ENCODE assay signal across 9 mouse cellular contexts in genomic region chr6:5802124-5802839, GRCm38 (mm10).
DNase-seq lines count a peak whose midpoint lies in the region; ATAC-seq and TF ChIP-seq lines count a peak whose summit lies in the region.
"Had no signal": no experiment of that assay in that cellular context is flagged by ENCODE, and none has a peak within 500 bp of the region (broad histone marks: within the 10 kb centered on the region; RNA-seq: fewer than 3 reads in every experiment).

No protein-coding gene starts in this region.

- in situ Hi-C loops in CH12.LX (cut with MboI; ENCODE audit: low pct_ligation_motif_present, low pct_unique_long_range_greater_than_20kb, low sequenced_read_pairs), result loop anchor here (5.0 kb wide), 1 partner anchor 160 kb away; no protein-coding TSS in a partner anchor

- peak; percentile 85 for ATAC-seq in hindbrain, postnatal 0 days

- dilution Hi-C loops in CH12.LX (cut with MboI; ENCODE audit: extremely low pct_ligation_motif_present, extremely low pct_unique_long_range_greater_than_20kb, low sequenced_read_pairs), result no loop called here

- TF ChIP-seq RAD21 in CH12.LX (IDR thresholded peaks at IDR 0.05; ENCODE audit: low read depth, low read length), result peak; percentile 75

- TF ChIP-seq CTCF in CH12.LX (conservative IDR thresholded peaks at IDR 0.05 in 1 of 2, IDR thresholded peaks at IDR 0.05 in 1 of 2; ENCODE audit: low read depth in 2 of 2, low read length in 2 of 2), result peak; percentile 23 to 79; a peak in 3 of 4 replicates
- peak; percentile 73 for TF ChIP-seq CTCF in hindbrain, postnatal 0 days (IDR thresholded peaks at IDR 0.05; ENCODE audit: low read depth)

- H3K4me1 ChIP-seq in heart, embryonic 10.5 days, result no peaks in the 10 kb centered on the region
- no peaks in the 10 kb centered on the region for H3K4me1 ChIP-seq in CH12.LX (ENCODE audit: control insufficient read depth in 1 of 2, insufficient read depth in 2 of 2)
- no peaks in the 10 kb centered on the region for H3K4me1 ChIP-seq in hindbrain, postnatal 0 days (ENCODE audit: insufficient read depth, low read length)

- DNase-seq in heart, adult 8-10 months (ENCODE audit: low spot score), result peak; percentile 52
- no peak for DNase-seq in heart, embryonic 10.5 days (ENCODE audit: low spot score)
- DNase-seq in CH12.LX (ENCODE audit: extremely low read depth), result peak; percentile 60
- DNase-seq in cerebellum, adult 8-10 months, result peak; percentile 36
- peak; percentile 89 for DNase-seq in hindbrain, postnatal 0 days (ENCODE audit: low spot score)
- peak; percentile 69 for DNase-seq in mesoderm, embryonic 11.5 days (ENCODE audit: low read depth, low spot score)
- no peak for DNase-seq in frontal cortex, postnatal 14 days (ENCODE audit: low spot score in 2 of 2)
- no peak for DNase-seq in urinary bladder, postnatal 10 days (ENCODE audit: low spot score)

- no peaks in the 10 kb centered on the region for H3K9me3 ChIP-seq in heart, embryonic 10.5 days
- no peaks in the 10 kb centered on the region for H3K9me3 ChIP-seq in CH12.LX (replicated peaks; ENCODE audit: low read length)
- no peaks in the 10 kb centered on the region for H3K9me3 ChIP-seq in hindbrain, postnatal 0 days (ENCODE audit: low read length)
- H3K9me3 ChIP-seq: megakaryocyte, embryonic 14.5 days had no signal

- no peak overlapping the region for H3K4me2 ChIP-seq in CH12.LX (ENCODE audit: insufficient read depth, low read depth, poor library complexity, severe bottlenecking)
- no peak overlapping the region for H3K4me2 ChIP-seq in hindbrain, postnatal 0 days (ENCODE audit: low read depth, low read length)

- TF ChIP-seq EP300 in CH12.LX (IDR thresholded peaks at IDR 0.05; ENCODE audit: low read length), result no peak

- no peak overlapping the region for H3K9ac ChIP-seq in CH12.LX (ENCODE audit: insufficient read depth, low read depth)
- no peak overlapping the region for H3K9ac ChIP-seq in hindbrain, postnatal 0 days (replicated peaks; ENCODE audit: low read length)

- H3K4me3 ChIP-seq in heart, embryonic 10.5 days, result no peak overlapping the region
- H3K4me3 ChIP-seq in CH12.LX (replicated peaks in 1 of 3; ENCODE audit: low read depth in 2 of 3, low read length in 2 of 3, poor library complexity in 1 of 3), result no peak overlapping the region
- H3K4me3 ChIP-seq in hindbrain, postnatal 0 days (ENCODE audit: low read length), result no peak overlapping the region
- H3K4me3 ChIP-seq: megakaryocyte, embryonic 14.5 days had no signal

- H3K27ac ChIP-seq in heart, embryonic 10.5 days, result no peak overlapping the region
- H3K27ac ChIP-seq in CH12.LX (ENCODE audit: insufficient read depth, low read depth), result no peak overlapping the region
- no peak overlapping the region for H3K27ac ChIP-seq in hindbrain, postnatal 0 days

- WGBS in heart, embryonic 10.5 days, result 50% methylated on average over 6 of the region's 6 CpGs
- 56% methylated on average over 6 of the region's 6 CpGs for WGBS in hindbrain, postnatal 0 days

- TF ChIP-seq POLR2A in CH12.LX (IDR thresholded peaks at IDR 0.05; ENCODE audit: low read depth, low read length), result no peak

- H3K27me3 ChIP-seq in heart, embryonic 10.5 days (ENCODE audit: insufficient read depth, poor library complexity, severe bottlenecking), result no peaks in the 10 kb centered on the region
- no peaks in the 10 kb centered on the region for H3K27me3 ChIP-seq in CH12.LX (replicated peaks)
- no peaks in the 10 kb centered on the region for H3K27me3 ChIP-seq in hindbrain, postnatal 0 days (ENCODE audit: insufficient read depth, low read length)
- H3K27me3 ChIP-seq: megakaryocyte, embryonic 14.5 days had no signal

- H3K79me2 ChIP-seq in CH12.LX (replicated peaks; ENCODE audit: control insufficient read depth, extremely low read depth, insufficient read depth, poor library complexity, severe bottlenecking), result no peaks in the 10 kb centered on the region

- no peaks in the 10 kb centered on the region for H3K36me3 ChIP-seq in heart, embryonic 10.5 days
- no peaks in the 10 kb centered on the region for H3K36me3 ChIP-seq in CH12.LX (replicated peaks in 1 of 2; ENCODE audit: control insufficient read depth in 1 of 2, insufficient read depth in 1 of 2, low read length in 1 of 2)
- H3K36me3 ChIP-seq in hindbrain, postnatal 0 days (ENCODE audit: insufficient read depth, low read length), result no peaks in the 10 kb centered on the region

TF ChIP-seq in CH12.LX, 34 proteins besides CTCF, POLR2A, EP300 and RAD21:
- TF ChIP-seq MAX (IDR thresholded peaks at IDR 0.05; ENCODE audit: low read length), result no peak
- peak; percentile 76 for TF ChIP-seq SMC3 (IDR thresholded peaks at IDR 0.05; ENCODE audit: low read depth, low read length)

Comparison
In these comparisons a context has a peak if more than half of its experiments do, and no peak if none do; other contexts are left out.
1. DNase-seq: peak in heart, adult 8-10 months (single experiment), CH12.LX (single experiment), cerebellum, adult 8-10 months (single experiment), hindbrain, postnatal 0 days (single experiment) and mesoderm, embryonic 11.5 days (single experiment); none in heart, embryonic 10.5 days (single experiment), frontal cortex, postnatal 14 days (0 of 2) and urinary bladder, postnatal 10 days (single experiment).